Mouse (Mus musculus) sigmoid colon, adult 10 weeks (tissue): ENCODE data around the gene Gm13693. TPM values are rescaled to one million over a fixed set of nuclear protein-coding genes. Genes with fewer than 3 reads are reported as not detected.

Experiments
- polyA plus RNA-seq: library from polyadenylated mRNA; stranded (reverse); fragments of 350-450 nt; fragmentation: Illumina TruSeq; extraction: RNeasy Lipid Tissue Mini Kit (QIAGEN cat#74804); gene quantifications from one replicate; pipeline ENCODE4 v1.2.3, GENCODE M21; 2014; ENCODE audit warnings: low read depth, low replicate concordance

The Gm13693 gene
- polyA plus RNA-seq: not detected

GRCm38 (mm10) chr2:83961203-83961602 lies at the start of gene Gm13693:
TSS of gene Gm13693 (plus strand) at chr2:83961503.

DNA sequence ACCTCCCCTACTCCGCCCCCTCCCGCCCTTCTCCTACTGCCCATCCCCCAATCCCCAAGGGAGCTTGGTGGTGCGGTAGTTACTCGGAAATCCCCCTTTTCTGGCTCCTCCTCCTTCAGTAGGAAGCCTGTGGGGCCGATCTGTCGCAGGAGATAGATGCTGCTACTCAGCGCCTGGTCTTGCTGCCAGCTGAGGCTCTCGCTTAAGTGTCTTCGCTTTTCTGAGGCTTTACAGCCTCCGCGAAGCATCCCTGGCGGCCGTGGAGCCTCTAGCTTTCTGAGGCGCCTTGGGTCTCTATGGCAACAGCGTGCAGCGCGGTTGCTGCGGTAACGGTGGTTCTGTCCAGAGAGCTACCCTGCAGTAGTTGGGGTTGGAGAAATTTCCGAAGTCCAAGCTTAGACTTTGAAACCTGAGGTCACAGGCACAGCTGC lies 20.4 kb upstream of the Gm13693 start, which contains the start of gene Zswim2:
Gene Zswim2 (minus strand): TSS at position 298 of the 431 bp plus-strand sequence.

GRCm38 (mm10) chr2:83955393-83955792 lies 5.9 kb upstream of the Gm13693 start, which contains the start of gene Gm13698:
TSS of gene Gm13698 (plus strand) at chr2:83955693.

GRCm38 (mm10) chr2:83967013-83967412 lies 5.7 kb downstream of the Gm13693 start, which contains the start of gene Gm13695:
TSS of gene Gm13695 (plus strand) at chr2:83967313.

DNA sequence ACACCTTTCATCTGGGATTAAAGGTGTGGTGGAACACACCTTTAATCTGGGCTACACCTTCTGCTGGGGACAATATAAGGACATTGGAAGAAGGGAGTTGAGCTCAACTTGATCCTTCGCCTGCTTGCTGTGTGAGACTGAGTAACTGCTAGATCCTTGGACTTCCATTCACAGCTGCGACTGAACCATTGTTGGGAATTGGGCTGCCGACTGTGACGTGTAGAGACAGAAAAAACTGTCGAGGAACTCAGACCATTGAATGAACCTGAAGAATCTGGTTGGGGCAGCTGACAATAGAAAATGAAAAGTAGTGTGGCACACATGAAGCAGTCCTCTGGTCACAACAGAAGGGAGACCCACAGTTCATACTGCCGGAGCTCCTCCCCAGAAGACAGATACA lies 11.5 kb downstream of the Gm13693 start, which contains the start of gene Gm13696:
Gene Gm13696 (plus strand): TSS at position 301 of the 400 bp plus-strand sequence.

DNA sequence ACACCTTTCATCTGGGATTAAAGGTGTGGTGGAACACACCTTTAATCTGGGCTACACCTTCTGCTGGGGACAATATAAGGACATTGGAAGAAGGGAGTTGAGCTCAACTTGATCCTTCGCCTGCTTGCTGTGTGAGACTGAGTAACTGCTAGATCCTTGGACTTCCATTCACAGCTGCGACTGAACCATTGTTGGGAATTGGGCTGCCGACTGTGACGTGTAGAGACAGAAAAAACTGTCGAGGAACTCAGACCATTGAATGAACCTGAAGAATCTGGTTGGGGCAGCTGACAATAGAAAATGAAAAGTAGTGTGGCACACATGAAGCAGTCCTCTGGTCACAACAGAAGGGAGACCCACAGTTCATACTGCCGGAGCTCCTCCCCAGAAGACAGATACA lies 17.3 kb downstream of the Gm13693 start, which contains the start of gene Gm13694:
Gene Gm13694 (plus strand): TSS at position 301 of the 400 bp plus-strand sequence.

GRCm38 (mm10) chr2:83984443-83984842 lies 23.1 kb downstream of the Gm13693 start, which contains the start of gene Gm13697:
TSS of gene Gm13697 (plus strand) at chr2:83984743.

DNA sequence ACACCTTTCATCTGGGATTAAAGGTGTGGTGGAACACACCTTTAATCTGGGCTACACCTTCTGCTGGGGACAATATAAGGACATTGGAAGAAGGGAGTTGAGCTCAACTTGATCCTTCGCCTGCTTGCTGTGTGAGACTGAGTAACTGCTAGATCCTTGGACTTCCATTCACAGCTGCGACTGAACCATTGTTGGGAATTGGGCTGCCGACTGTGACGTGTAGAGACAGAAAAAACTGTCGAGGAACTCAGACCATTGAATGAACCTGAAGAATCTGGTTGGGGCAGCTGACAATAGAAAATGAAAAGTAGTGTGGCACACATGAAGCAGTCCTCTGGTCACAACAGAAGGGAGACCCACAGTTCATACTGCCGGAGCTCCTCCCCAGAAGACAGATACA lies 28.9 kb downstream of the Gm13693 start, which contains the start of gene Gm13691:
Gene Gm13691 (plus strand): TSS at position 301 of the 400 bp plus-strand sequence.

Other genes starting within 250 kb of the Gm13693 start
- 73.0 TPM for gene Itgav, start 237.1 kb upstream of the Gm13693 start, polyA plus RNA-seq
- gene Fam171b, start 148.9 kb upstream of the Gm13693 start, polyA plus RNA-seq: 11.0 TPM
- not detected for gene Zswim2, start 20.3 kb upstream of the Gm13693 start, polyA plus RNA-seq
- gene Gm13698, start 5.8 kb upstream of the Gm13693 start, polyA plus RNA-seq: not detected
- not detected for gene Gm13695, start 5.8 kb downstream of the Gm13693 start, polyA plus RNA-seq
- not detected for gene Gm13696, start 11.6 kb downstream of the Gm13693 start, polyA plus RNA-seq
- gene Gm13694, start 17.4 kb downstream of the Gm13693 start, polyA plus RNA-seq: not detected
- not detected for gene Gm13697, start 23.2 kb downstream of the Gm13693 start, polyA plus RNA-seq
- gene Gm13691, start 29.1 kb downstream of the Gm13693 start, polyA plus RNA-seq: not detected